Mouse (Mus musculus) G1E (cell line): ENCODE measurements around the gene Arhgef2. TPM values are rescaled to one million over a fixed set of nuclear protein-coding genes. Genes with fewer than 3 reads are reported as not detected.
"Not testable (repeated sequence)": the region's sequence is repeated elsewhere in the genome, so short reads cannot be mapped to it uniquely, and the experiment has no call there.

Source experiments
- ATAC-seq: 2 replicates; pipeline ENCODE4 v1.8.0; 2016; ENCODE audit warnings: mild to moderate bottlenecking; ENCODE audit not compliant: insufficient number of reproducible peaks, poor library complexity, low FRiP score, severe bottlenecking; ENCODE audit errors: extremely low read depth
- DNase-seq: peaks from one replicate; pipeline ENCODE4 v3.0.0; 2012; ENCODE audit warnings: low spot score
- H3K27me3 ChIP-seq: 2 replicates; pipeline ENCODE4 v1.6.1; 2012; ENCODE audit warnings: mild to moderate bottlenecking, low read length, inconsistent platforms; ENCODE audit not compliant: insufficient read depth
- H3K36me3 ChIP-seq: replicated peaks from 2 replicates; pipeline ENCODE3; 2012; ENCODE audit warnings: mild to moderate bottlenecking, inconsistent platforms
- H3K4me1 ChIP-seq: 2 replicates; pipeline ENCODE4 v1.6.1; 2012; ENCODE audit warnings: low read depth, low read length, inconsistent platforms, mixed read lengths; ENCODE audit not compliant: insufficient read depth
- H3K4me3 ChIP-seq: 2 replicates; pipeline ENCODE4 v1.5.1; 2012; ENCODE audit warnings: low read depth, mild to moderate bottlenecking, inconsistent platforms, low read length, moderate library complexity, mixed read lengths
- H3K9me3 ChIP-seq: replicated peaks from 2 replicates; pipeline ENCODE4 v1.6.1; 2012; ENCODE audit warnings: inconsistent platforms
- CTCF ChIP-seq: IDR thresholded peaks from 2 replicates; pipeline ENCODE4 v1.5.1; 2012; ENCODE audit warnings: low read depth, low read length, inconsistent platforms, mixed read lengths
- GATA1 ChIP-seq: IDR thresholded peaks from 2 replicates; pipeline ENCODE4 v1.6.1; 2012; ENCODE audit warnings: borderline replicate concordance, low read length, inconsistent platforms, mixed read lengths
- GATA2 ChIP-seq: IDR thresholded peaks from 2 replicates; pipeline ENCODE4 v1.6.1; 2012; ENCODE audit warnings: low read depth, low read length, inconsistent platforms, borderline replicate concordance
- POLR2AphosphoS5 ChIP-seq: IDR thresholded peaks from 2 replicates; pipeline ENCODE4 v1.6.1; 2012; ENCODE audit warnings: low read depth, low read length, inconsistent platforms; ENCODE audit not compliant: insufficient replicate concordance
- TAL1 ChIP-seq: conservative IDR thresholded peaks from 2 replicates; pipeline ENCODE4 v1.6.1; 2012; ENCODE audit warnings: low read depth, low read length, inconsistent platforms, mixed read lengths
- polyA plus RNA-seq: library from polyadenylated mRNA; stranded (reverse); fragments of >175 nt; gene quantifications from 2 replicates; pipeline ENCODE4 v1.2.3, GENCODE M21; 2012
- total RNA-seq, 2 experiments: library from RNA; stranded (forward) in 1 of 2; stranded (reverse) in 1 of 2; fragments of 200-1000 nt in 1 of 2; fragments of >200 nt in 1 of 2; fragmentation: Nextera tagmentation in 1 of 2; gene quantifications; 2 replicates each; pipeline ENCODE4 v1.2.3; 2014 to 2017

Arhgef2 gene
- total RNA-seq (2014; fragmentation: Nextera tagmentation) (170 and 181 TPM in 2 replicates), total RNA-seq (2017) (64.2 and 66.2 TPM in 2 replicates), polyA plus RNA-seq (277 and 291 TPM in 2 replicates)

GRCm38 (mm10) chr3:88605666-88606065 lies at the start of gene Arhgef2:
Gene Arhgef2 (plus strand): TSS chr3:88605966.
- not testable (repeated sequence) for H3K36me3 ChIP-seq, H3K4me3 ChIP-seq, H3K27me3 ChIP-seq, DNase-seq, H3K9me3 ChIP-seq, ATAC-seq
- peaks cover 37% of the 10 kb centered on the region for H3K4me1 ChIP-seq

DNA sequence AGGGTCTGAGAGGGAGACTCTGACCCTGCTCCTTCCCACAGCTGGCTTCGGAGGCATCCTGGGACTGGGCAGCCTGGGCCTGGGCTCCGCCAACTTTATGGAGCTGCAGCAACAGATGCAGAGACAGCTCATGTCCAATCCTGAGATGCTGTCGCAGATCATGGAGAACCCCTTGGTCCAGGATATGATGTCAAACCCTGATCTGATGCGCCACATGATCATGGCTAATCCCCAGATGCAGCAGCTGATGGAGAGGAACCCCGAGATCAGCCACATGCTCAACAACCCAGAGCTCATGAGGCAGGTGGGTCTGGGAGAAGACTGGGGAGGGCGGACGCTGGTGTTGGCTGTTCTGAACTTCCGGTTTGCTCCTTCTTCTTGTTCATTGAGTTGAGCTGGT lies 49.1 kb upstream of the Arhgef2 start:
- H3K27me3 ChIP-seq, result no peaks in the 10 kb centered on the region
- ATAC-seq (no peak), DNase-seq (no peak)
- H3K4me1 ChIP-seq, result peaks cover 41% of the 10 kb centered on the region
- no peaks in the 10 kb centered on the region for H3K9me3 ChIP-seq
- peaks cover 63% of the 10 kb centered on the region for H3K36me3 ChIP-seq
- H3K4me3 ChIP-seq, result no peak overlapping the region
- TF ChIP-seq GATA1, result no peak
- TF ChIP-seq GATA2, result no peak
- no peak for TF ChIP-seq POLR2AphosphoS5
- TF ChIP-seq CTCF, result no peak
- TF ChIP-seq TAL1, result no peak

GRCm38 (mm10) chr3:88559596-88559995 lies 46.2 kb upstream of the Arhgef2 start:
- H3K27me3 ChIP-seq, result no peaks in the 10 kb centered on the region
- no peak overlapping the region for H3K4me3 ChIP-seq
- DNase-seq (no peak), ATAC-seq (no peak)
- TF ChIP-seq POLR2AphosphoS5 (no peak), GATA1 (no peak), TAL1 (no peak), GATA2 (no peak), CTCF (no peak)
- peaks cover 93% of the 10 kb centered on the region for H3K36me3 ChIP-seq
- H3K9me3 ChIP-seq, result no peaks in the 10 kb centered on the region
- peaks cover 29% of the 10 kb centered on the region for H3K4me1 ChIP-seq

DNA sequence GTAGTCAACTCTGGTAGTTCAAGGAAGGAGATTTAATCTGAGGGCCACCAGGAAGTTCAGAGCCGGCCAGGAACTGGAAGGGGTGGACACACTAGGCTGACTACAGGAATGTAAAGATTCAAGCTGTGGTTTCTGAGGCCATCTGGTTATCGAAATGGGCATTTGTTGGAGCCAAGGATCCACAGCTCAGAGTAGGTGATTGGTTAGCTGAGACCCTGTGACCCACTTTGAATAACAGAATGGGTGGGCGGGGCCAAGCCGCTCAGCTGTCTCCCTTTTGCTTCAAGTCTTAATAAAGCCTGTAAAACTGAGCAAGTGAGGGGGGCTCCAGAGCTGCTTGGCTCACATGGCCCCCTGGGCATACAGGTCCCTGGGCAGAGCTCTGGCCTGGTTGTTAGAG lies 43.8 kb upstream of the Arhgef2 start:
- no peak for DNase-seq
- no peaks in the 10 kb centered on the region for H3K27me3 ChIP-seq
- H3K4me3 ChIP-seq, result no peak overlapping the region
- TF ChIP-seq POLR2AphosphoS5, result no peak
- no peak for TF ChIP-seq GATA2
- no peak for TF ChIP-seq TAL1
- TF ChIP-seq GATA1, result no peak
- TF ChIP-seq CTCF, result no peak
- peaks cover 13% of the 10 kb centered on the region for H3K4me1 ChIP-seq
- no peaks in the 10 kb centered on the region for H3K9me3 ChIP-seq
- ATAC-seq, result no peak
- H3K36me3 ChIP-seq, result peaks cover 95% of the 10 kb centered on the region

DNA sequence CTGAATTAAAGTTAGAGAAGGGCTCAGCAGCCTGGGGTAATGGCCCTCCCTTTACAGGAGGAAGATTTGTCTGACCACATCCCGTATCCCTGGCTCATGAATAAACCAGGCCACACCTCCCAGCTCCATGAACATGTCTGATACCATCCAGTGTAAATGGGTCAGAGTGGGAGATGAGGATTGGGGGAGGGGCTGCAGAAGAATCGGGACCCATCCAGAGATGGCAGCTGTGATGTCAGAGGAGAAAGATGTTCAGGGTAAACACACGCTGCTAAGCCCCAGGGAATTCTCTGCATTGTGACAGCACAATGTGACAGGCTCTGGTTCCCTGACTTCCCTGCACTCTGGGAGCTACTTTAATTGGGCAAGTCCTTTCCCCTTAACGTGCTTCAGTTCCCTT lies 42.3 kb upstream of the Arhgef2 start:
- ATAC-seq (no peak), DNase-seq (no peak)
- Histone ChIP-seq H3K27me3 (no peaks in the 10 kb centered on the region), H3K4me1 (peaks cover 17% of the 10 kb centered on the region; the same call in 1 of the 2 replicates), H3K36me3 (peaks cover 98% of the 10 kb centered on the region), H3K4me3 (no peak overlapping the region), H3K9me3 (no peaks in the 10 kb centered on the region)
- no peak for TF ChIP-seq GATA1
- no peak for TF ChIP-seq TAL1
- no peak for TF ChIP-seq CTCF
- TF ChIP-seq GATA2, result no peak

DNA sequence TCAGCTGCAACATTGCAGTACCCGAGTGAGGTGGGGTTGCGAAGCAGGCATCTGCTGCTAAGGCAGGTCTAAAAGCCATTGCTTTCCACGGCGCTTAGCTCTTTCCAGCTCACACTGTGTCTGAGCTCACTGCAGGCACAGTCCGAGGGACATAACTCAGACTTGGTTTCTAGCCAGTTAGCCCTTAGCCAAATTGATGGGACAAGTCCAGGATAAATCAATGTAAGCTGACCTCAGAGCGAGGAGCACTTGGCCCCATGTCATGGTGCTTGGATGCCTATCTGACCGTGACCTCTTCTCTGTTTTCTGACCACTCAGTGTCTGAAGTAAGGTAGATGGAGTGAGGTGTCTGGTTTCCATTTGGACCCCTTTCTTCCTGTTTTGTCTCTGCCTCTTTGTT lies 41.8 kb upstream of the Arhgef2 start:
- TF ChIP-seq GATA1 (no peak), CTCF (no peak), POLR2AphosphoS5 (no peak), TAL1 (no peak), GATA2 (no peak)
- ATAC-seq (no peak), DNase-seq (no peak)

GRCm38 (mm10) chr3:88566116-88566515 lies 39.6 kb upstream of the Arhgef2 start:
- Histone ChIP-seq H3K36me3 (peaks cover 95% of the 10 kb centered on the region), H3K4me1 (peaks cover 20% of the 10 kb centered on the region; the same call in 1 of the 2 replicates), H3K27me3 (no peaks in the 10 kb centered on the region), H3K4me3 (no peak overlapping the region), H3K9me3 (no peaks in the 10 kb centered on the region)
- TF ChIP-seq GATA2, result no peak
- no peak for TF ChIP-seq CTCF
- TF ChIP-seq GATA1, result no peak
- TF ChIP-seq POLR2AphosphoS5, result no peak
- TF ChIP-seq TAL1, result no peak
- DNase-seq (no peak), ATAC-seq (no peak)

More for the DNA sequence above, 41.8 kb upstream of the Arhgef2 start:
- peaks cover 98% of the 10 kb centered on the region for H3K36me3 ChIP-seq
- H3K27me3 ChIP-seq, result no peaks in the 10 kb centered on the region
- H3K9me3 ChIP-seq, result no peaks in the 10 kb centered on the region
- H3K4me1 ChIP-seq, result peaks cover 20% of the 10 kb centered on the region; the same call in 1 of the 2 replicates
- H3K4me3 ChIP-seq, result no peak overlapping the region
